Mouse (Mus musculus) heart, embryonic 11.5 days (tissue): ENCODE results near the gene Mertk. TPM values are rescaled to one million over a fixed set of nuclear protein-coding genes. Genes with fewer than 3 reads are reported as not detected.

Experiments
- ATAC-seq: fragments of 200-750 bp; cut with Nextera tagmentation; replicated peaks from 2 replicates; pipeline ENCODE4 v1.8.0; 2017; ENCODE audit warnings: moderate library complexity; ENCODE audit not compliant: insufficient number of reproducible peaks, low FRiP score, low TSS enrichment
- H3K27ac ChIP-seq: fragments of 300-500 bp; sonication (generic); 2 replicates; pipeline ENCODE4 v1.5.1; 2014; ENCODE audit warnings: mild to moderate bottlenecking, low read depth, low read length
- H3K27me3 ChIP-seq: fragments of 300-500 bp; sonication (generic); 2 replicates; pipeline ENCODE4 v1.6.1; 2014; ENCODE audit warnings: mild to moderate bottlenecking, low read length, mixed read lengths; ENCODE audit not compliant: control insufficient read depth, insufficient read depth
- H3K36me3 ChIP-seq: fragments of 300-500 bp; sonication (generic); 2 replicates; pipeline ENCODE4 v1.6.1; 2014; ENCODE audit warnings: mild to moderate bottlenecking, low read length, moderate library complexity, mixed read lengths; ENCODE audit not compliant: control insufficient read depth, insufficient read depth
- H3K4me1 ChIP-seq: fragments of 300-500 bp; sonication (generic); 2 replicates; pipeline ENCODE4 v1.6.1; 2014; ENCODE audit warnings: low read length; ENCODE audit not compliant: control insufficient read depth, insufficient read depth
- H3K4me2 ChIP-seq: fragments of 300-500 bp; sonication (generic); 2 replicates; pipeline ENCODE4 v1.6.1; 2014; ENCODE audit warnings: mild to moderate bottlenecking, moderate library complexity
- H3K4me3 ChIP-seq: fragments of 300-500 bp; sonication (generic); 2 replicates; pipeline ENCODE4 v1.5.1; 2014; ENCODE audit warnings: low read depth, low read length
- H3K9ac ChIP-seq: fragments of 300-500 bp; sonication (generic); 2 replicates; pipeline ENCODE4 v1.6.1; 2014; ENCODE audit warnings: mild to moderate bottlenecking, low read depth, low read length, moderate library complexity
- H3K9me3 ChIP-seq: fragments of 300-500 bp; sonication (generic); replicated peaks from 2 replicates; pipeline ENCODE4 v1.6.1; 2016; ENCODE audit warnings: low read length; ENCODE audit not compliant: control insufficient read depth
- WGBS: fragments of 180-500 bp; shearing (Covaris S2); extraction: QIAGEN DNeasy Blood & Tissue Kit; methylation state at CpG from one replicate; pipeline ENCODE4 v1.1.7; 2014; ENCODE audit not compliant: insufficient replicate concordance; 5-methylcytosine and 5-hydroxymethylcytosine counted together
- polyA plus RNA-seq: library from polyadenylated mRNA; unstranded; fragments of >200 nt; fragmentation: Nextera tagmentation; extraction: Ambion mirVana; gene quantifications from 2 replicates; pipeline ENCODE4 v1.2.1, GENCODE M21; 2014

Gene Mertk
- polyA plus RNA-seq, 1 experiment from 2014 or later = 4.1 TPM

DNA sequence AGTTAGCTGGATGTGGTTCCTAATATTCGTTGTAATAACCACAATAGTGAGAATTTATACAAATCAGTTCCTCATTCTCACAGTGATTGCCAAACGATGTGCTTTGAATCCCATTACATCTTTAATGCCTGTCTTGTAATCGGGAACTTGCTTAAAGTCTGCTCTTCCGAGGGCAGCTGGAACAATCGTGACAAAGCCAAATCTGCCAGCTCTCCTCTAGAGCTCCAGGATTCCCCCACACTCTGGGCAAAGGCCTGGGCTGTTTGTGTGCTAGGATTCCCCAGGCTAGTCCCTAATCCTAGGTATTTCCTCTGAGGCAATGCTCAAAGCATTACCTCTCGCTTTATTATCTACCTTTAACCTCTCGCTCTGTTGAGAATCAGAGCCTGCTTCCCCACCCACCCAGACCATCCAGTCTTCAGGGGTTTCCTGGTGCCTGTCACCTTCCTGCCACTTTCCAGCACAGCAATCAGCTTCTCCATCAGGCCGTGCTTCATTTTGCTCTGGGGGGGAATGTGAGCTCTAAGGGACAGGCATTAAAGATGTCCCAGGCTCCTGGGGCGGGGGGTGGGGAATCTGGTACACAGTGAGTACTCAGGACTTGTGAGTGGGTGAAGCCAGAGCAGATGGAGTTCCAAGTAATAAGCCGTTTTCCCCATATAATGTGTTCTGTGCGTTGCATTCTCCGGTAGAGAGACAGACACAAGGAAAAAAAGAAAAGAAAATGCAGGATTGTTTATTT is 47.3 kb downstream of the Mertk start:
- Histone ChIP-seq H3K4me1 (peaks cover 21% of the 10 kb centered on the region), H3K27me3 (no peaks in the 10 kb centered on the region), H3K27ac (0 out of 2 replicates have a peak overlapping the region, but pooled peaks have one; percentile 59), H3K36me3 (no peaks in the 10 kb centered on the region), H3K9ac (0 out of 2 replicates have a peak overlapping the region, but pooled peaks have one; percentile 22), H3K9me3 (no peaks in the 10 kb centered on the region), H3K4me3 (no peak overlapping the region), H3K4me2 (no peak overlapping the region)
- WGBS = 57% methylated on average over 12 of the region's 12 CpGs
- ATAC-seq = no peak

DNA sequence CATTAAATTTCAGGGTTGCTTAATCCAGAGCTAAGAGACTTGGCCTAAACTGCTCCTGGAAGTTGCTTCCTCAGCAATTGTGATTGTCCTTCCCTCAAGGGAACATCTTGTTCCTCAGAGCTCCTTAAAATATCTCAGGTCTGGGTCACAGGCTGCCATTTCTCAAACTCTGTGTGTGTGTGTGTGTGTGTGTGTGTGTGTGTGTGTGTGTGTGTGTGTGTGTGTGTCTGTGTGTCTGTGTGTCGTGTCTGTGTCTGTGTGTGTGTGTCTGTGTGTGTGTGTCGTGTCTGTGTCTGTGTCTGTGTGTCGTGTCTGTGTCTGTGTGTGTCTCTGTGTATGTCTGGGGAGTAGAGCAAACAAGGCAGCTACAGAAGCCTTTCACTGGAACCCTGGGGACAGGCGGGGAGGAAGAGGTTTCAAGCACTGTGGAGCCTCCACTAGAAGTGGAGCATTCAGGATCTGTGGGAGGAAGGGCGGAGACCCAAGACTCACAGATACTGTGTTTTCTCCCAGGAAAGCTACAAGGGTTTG is 47.9 kb downstream of the Mertk start:
- Histone ChIP-seq H3K9me3 (no peaks in the 10 kb centered on the region), H3K4me1 (peaks cover 23% of the 10 kb centered on the region), H3K4me2 (no peak overlapping the region), H3K27me3 (no peaks in the 10 kb centered on the region), H3K4me3 (no peak overlapping the region), H3K27ac (peak overlapping the region; percentile 59; the same call in 1 of the 2 replicates), H3K36me3 (no peaks in the 10 kb centered on the region), H3K9ac (no peak overlapping the region)
- no peak for ATAC-seq
- 53% methylated on average over 5 of the region's 5 CpGs for WGBS

GRCm38 (mm10) chr2:128747433-128748028 is 48.8 kb downstream of the Mertk start:
- no peak overlapping the region for H3K4me2 ChIP-seq
- WGBS = 71% methylated on average over 8 of the region's 8 CpGs
- no peaks in the 10 kb centered on the region for H3K27me3 ChIP-seq
- ATAC-seq = no peak
- H3K9ac ChIP-seq = no peak overlapping the region
- H3K27ac ChIP-seq = peak overlapping the region; percentile 59; the same call in 1 of the 2 replicates
- H3K9me3 ChIP-seq = no peaks in the 10 kb centered on the region
- no peak overlapping the region for H3K4me3 ChIP-seq
- H3K36me3 ChIP-seq = no peaks in the 10 kb centered on the region
- peaks cover 30% of the 10 kb centered on the region for H3K4me1 ChIP-seq

DNA sequence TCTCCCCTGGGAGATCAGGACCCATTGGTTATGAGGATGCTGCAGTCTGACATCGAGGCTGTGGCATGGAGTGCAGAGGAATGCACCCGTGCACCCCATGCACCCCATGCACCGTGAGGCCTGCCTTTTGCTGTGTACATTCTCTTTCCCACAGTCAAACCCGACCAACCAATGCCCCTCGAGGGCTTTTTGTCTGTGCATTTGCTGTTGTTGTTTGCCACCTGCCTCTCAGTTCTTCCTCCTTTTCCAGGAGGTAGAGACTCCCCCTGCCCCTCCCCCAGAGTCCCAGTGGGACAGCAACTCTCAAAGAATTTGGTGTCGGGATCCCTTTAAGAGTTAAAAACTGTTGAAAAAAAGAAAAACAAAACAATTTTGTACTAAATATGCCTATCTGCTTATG is 49.4 kb downstream of the Mertk start:
- no peaks in the 10 kb centered on the region for H3K27me3 ChIP-seq
- H3K9ac ChIP-seq = no peak overlapping the region
- H3K4me3 ChIP-seq = no peak overlapping the region
- peaks cover 34% of the 10 kb centered on the region for H3K4me1 ChIP-seq
- H3K27ac ChIP-seq = no peak overlapping the region
- H3K9me3 ChIP-seq = no peaks in the 10 kb centered on the region
- no peak overlapping the region for H3K4me2 ChIP-seq
- ATAC-seq = no peak
- no peaks in the 10 kb centered on the region for H3K36me3 ChIP-seq
- WGBS = 60% methylated on average over 6 of the region's 6 CpGs

DNA sequence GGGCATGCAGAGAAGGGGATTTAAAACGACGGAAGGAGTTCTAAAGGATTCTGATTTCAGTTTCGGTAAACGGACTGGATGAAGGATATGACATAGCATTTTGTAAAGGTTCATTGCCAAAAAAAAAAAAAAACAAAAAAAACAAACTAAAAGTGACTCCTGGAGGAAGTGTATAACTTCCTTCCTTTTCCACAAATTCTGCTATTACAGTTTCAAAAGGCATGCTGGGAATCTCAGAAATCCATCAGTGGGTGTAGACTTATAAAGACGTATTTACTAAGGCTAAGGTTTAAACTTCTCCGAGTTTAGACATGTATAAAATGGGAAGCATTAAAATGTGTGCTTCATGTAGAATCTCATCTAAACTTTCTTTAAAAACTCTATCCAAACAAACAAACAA is 52.3 kb downstream of the Mertk start:
- no peaks in the 10 kb centered on the region for H3K36me3 ChIP-seq
- ATAC-seq = no peak
- no peak overlapping the region for H3K27ac ChIP-seq
- H3K4me1 ChIP-seq = peaks cover 33% of the 10 kb centered on the region
- no peak overlapping the region for H3K4me3 ChIP-seq
- H3K4me2 ChIP-seq = no peak overlapping the region
- no peaks in the 10 kb centered on the region for H3K27me3 ChIP-seq
- WGBS = 71% methylated on average over 6 of the region's 6 CpGs
- H3K9ac ChIP-seq = no peak overlapping the region
- H3K9me3 ChIP-seq = no peaks in the 10 kb centered on the region

- Histone ChIP-seq H3K4me2 (peak overlapping the region; percentile 1), H3K27ac (no peak overlapping the region), H3K36me3 (peaks cover 6% of the 10 kb centered on the region; the same call in 1 of the 2 replicates), H3K4me1 (peaks cover 23% of the 10 kb centered on the region), H3K9me3 (no peaks in the 10 kb centered on the region), H3K27me3 (no peaks in the 10 kb centered on the region), H3K4me3 (no peak overlapping the region), H3K9ac (no peak overlapping the region)
- WGBS = 28% methylated on average over 6 of the region's 6 CpGs
- ATAC-seq = no peak
These were observed 54.6 kb downstream of the Mertk start for GRCm38 (mm10) chr2:128753295-128753873.

- WGBS = 83% methylated on average over 4 of the region's 4 CpGs
- H3K4me1 ChIP-seq = peaks cover 23% of the 10 kb centered on the region
- H3K36me3 ChIP-seq = peaks cover 6% of the 10 kb centered on the region; the same call in 1 of the 2 replicates
- no peak overlapping the region for H3K4me3 ChIP-seq
- no peak for ATAC-seq
- no peak overlapping the region for H3K27ac ChIP-seq
- no peaks in the 10 kb centered on the region for H3K9me3 ChIP-seq
- H3K4me2 ChIP-seq = no peak overlapping the region
- no peak overlapping the region for H3K9ac ChIP-seq
- H3K27me3 ChIP-seq = no peaks in the 10 kb centered on the region
These were observed 56.5 kb downstream of the Mertk start for GRCm38 (mm10) chr2:128755149-128755691.

- Histone ChIP-seq H3K27me3 (no peaks in the 10 kb centered on the region), H3K4me1 (peaks cover 5% of the 10 kb centered on the region; the same call in 1 of the 2 replicates), H3K9me3 (no peaks in the 10 kb centered on the region), H3K27ac (no peak overlapping the region), H3K36me3 (peaks cover 9% of the 10 kb centered on the region), H3K4me3 (no peak overlapping the region), H3K9ac (no peak overlapping the region), H3K4me2 (no peak overlapping the region)
- no peak for ATAC-seq
- 59% methylated on average over 10 of the region's 10 CpGs for WGBS
These were observed 60.1 kb downstream of the Mertk start for GRCm38 (mm10) chr2:128758724-128759340.
